21 mouse cellular contexts compared by ENCODE assay signal in the genomic region with DNA sequence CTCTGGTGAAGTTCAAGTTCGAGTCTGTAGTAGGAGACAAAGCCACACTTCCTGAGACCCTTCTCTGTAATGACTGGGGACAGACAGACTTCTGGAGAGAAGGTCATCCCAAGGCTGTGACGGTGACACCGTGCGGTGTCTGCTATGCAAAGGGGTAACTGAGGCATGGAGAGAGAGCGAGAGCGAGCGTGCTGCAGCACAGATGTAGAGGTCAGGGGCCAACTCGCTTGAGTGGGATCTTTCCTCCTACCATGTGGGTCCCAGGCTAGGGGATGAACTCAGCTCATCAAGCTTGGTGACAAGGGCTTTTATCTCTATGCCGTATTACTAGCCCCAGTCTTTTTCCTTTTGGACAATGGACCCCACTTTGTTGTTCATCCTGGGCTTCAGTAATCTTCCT. TPM values are rescaled to one million over a fixed set of nuclear protein-coding genes. Genes with fewer than 3 reads are reported as not detected.
"Had no signal": no experiment of that assay in that cellular context is flagged by ENCODE, and none has a peak within 500 bp of the region (broad histone marks: within the 10 kb centered on the region; RNA-seq: fewer than 3 reads in every experiment).

No protein-coding gene starts in this region.

- H3K4me3 ChIP-seq: liver, embryonic 15.5 days; lung, embryonic 15.5 days; megakaryocyte, embryonic 14.5 days; midbrain, embryonic 12.5 days; myocyte; neural tube, embryonic 13.5 days; neural tube, embryonic 15.5 days; stomach, embryonic 15.5 days had no signal

- H3K9ac ChIP-seq: liver, embryonic 15.5 days; liver, postnatal 0 days; lung, embryonic 15.5 days; midbrain, embryonic 12.5 days; neural tube, embryonic 13.5 days; neural tube, embryonic 15.5 days; stomach, embryonic 15.5 days had no signal

- H3K27me3 ChIP-seq: liver, embryonic 15.5 days; lung, embryonic 15.5 days; megakaryocyte, embryonic 14.5 days; midbrain, embryonic 12.5 days; neural tube, embryonic 13.5 days; neural tube, embryonic 15.5 days; stomach, embryonic 15.5 days had no signal

- ATAC-seq: liver, postnatal 0 days; lung, postnatal 0 days; midbrain, embryonic 16.5 days had no signal

- DNase-seq: liver, postnatal 0 days; lung, adult 2 months; lung, postnatal 14 days; lung, postnatal 36 days; right cerebral cortex, postnatal 14 days; thymus, adult 2 months; thymus, postnatal 25 days; thymus, postnatal 4 days had no signal

- H3K27ac ChIP-seq: liver, embryonic 15.5 days; lung, embryonic 15.5 days; macrophage; midbrain, embryonic 12.5 days; neural tube, embryonic 13.5 days; neural tube, embryonic 15.5 days; stomach, embryonic 15.5 days; stomach, postnatal 0 days had no signal

- H3K4me2 ChIP-seq: liver, embryonic 15.5 days; lung, embryonic 15.5 days; midbrain, embryonic 12.5 days; neural tube, embryonic 13.5 days; neural tube, embryonic 15.5 days; stomach, embryonic 15.5 days had no signal

- H3K4me1 ChIP-seq: midbrain, embryonic 12.5 days had no signal

- H3K36me3 ChIP-seq: liver, embryonic 15.5 days; lung, embryonic 15.5 days; midbrain, embryonic 12.5 days; neural tube, embryonic 13.5 days; neural tube, embryonic 15.5 days; stomach, embryonic 15.5 days had no signal

- H3K9me3 ChIP-seq: liver, embryonic 15.5 days; lung, embryonic 15.5 days; megakaryocyte, embryonic 14.5 days; midbrain, embryonic 12.5 days; neural tube, embryonic 13.5 days; neural tube, embryonic 15.5 days; stomach, embryonic 15.5 days had no signal

RNA-seq across cellular contexts. Expression of a gene that starts 52.1 kb away (rescaled TPM):
- polyA plus RNA-seq: liver, embryonic 15.5 days; liver, postnatal 0 days; lung, adult 2 months; lung, embryonic 15.5 days; midbrain, embryonic 12.5 days; spleen, adult 2 months; stomach, embryonic 15.5 days; thymus, adult 2 months had no signal
